Mouse (Mus musculus) neural tube, embryonic 12.5 days (tissue): ENCODE data around the gene Trappc2l. TPM values are rescaled to one million over a fixed set of nuclear protein-coding genes. Genes with fewer than 3 reads are reported as not detected.

ENCODE experiments used
- ATAC-seq: fragments of 200-750 bp; cut with Nextera tagmentation; 2 replicates; pipeline ENCODE4 v1.8.0; 2017; ENCODE audit warnings: low read depth, mild to moderate bottlenecking, moderate TSS enrichment, moderate library complexity; ENCODE audit not compliant: low FRiP score
- H3K27ac ChIP-seq: fragments of 300-500 bp; sonication (generic); 2 replicates; pipeline ENCODE4 v1.5.1; 2016
- H3K27me3 ChIP-seq: fragments of 300-500 bp; sonication (generic); replicated peaks from 2 replicates; pipeline ENCODE4 v1.6.1; 2016; ENCODE audit warnings: mild to moderate bottlenecking
- H3K36me3 ChIP-seq: fragments of 300-500 bp; sonication (generic); 2 replicates; pipeline ENCODE4 v1.6.1; 2016; ENCODE audit warnings: mild to moderate bottlenecking
- H3K4me1 ChIP-seq: fragments of 300-500 bp; sonication (generic); 2 replicates; pipeline ENCODE4 v1.6.1; 2016
- H3K4me2 ChIP-seq: fragments of 300-500 bp; sonication (generic); replicated peaks from 2 replicates; pipeline ENCODE4 v1.6.1; 2016; ENCODE audit warnings: mild to moderate bottlenecking
- H3K4me3 ChIP-seq: fragments of 300-500 bp; sonication (generic); 2 replicates; pipeline ENCODE4 v1.5.1; 2016
- H3K9ac ChIP-seq: fragments of 300-500 bp; sonication (generic); 2 replicates; pipeline ENCODE4 v1.6.1; 2016; ENCODE audit warnings: mild to moderate bottlenecking
- H3K9me3 ChIP-seq: fragments of 300-500 bp; sonication (generic); 2 replicates; pipeline ENCODE4 v1.6.1; 2016; ENCODE audit warnings: mild to moderate bottlenecking
- WGBS: fragments of 180-500 bp; shearing (Covaris S2); methylation state at CpG from one replicate; pipeline ENCODE4 v1.1.7; 2016; 5-methylcytosine and 5-hydroxymethylcytosine counted together
- microRNA-seq: library from miRNA; unstranded; fragments of <30 nt; microRNA quantifications from one replicate; pipeline ENCODE4, GENCODE M21; 2017
- polyA plus RNA-seq: library from polyadenylated mRNA; unstranded; fragments of >200 nt; fragmentation: Nextera tagmentation; extraction: Ambion mirVana; gene quantifications from 2 replicates; pipeline ENCODE4 v1.2.1, GENCODE M21; 2016

Trappc2l gene
- polyA plus RNA-seq, 1 experiment from 2014 or later = 69.7 TPM

DNA sequence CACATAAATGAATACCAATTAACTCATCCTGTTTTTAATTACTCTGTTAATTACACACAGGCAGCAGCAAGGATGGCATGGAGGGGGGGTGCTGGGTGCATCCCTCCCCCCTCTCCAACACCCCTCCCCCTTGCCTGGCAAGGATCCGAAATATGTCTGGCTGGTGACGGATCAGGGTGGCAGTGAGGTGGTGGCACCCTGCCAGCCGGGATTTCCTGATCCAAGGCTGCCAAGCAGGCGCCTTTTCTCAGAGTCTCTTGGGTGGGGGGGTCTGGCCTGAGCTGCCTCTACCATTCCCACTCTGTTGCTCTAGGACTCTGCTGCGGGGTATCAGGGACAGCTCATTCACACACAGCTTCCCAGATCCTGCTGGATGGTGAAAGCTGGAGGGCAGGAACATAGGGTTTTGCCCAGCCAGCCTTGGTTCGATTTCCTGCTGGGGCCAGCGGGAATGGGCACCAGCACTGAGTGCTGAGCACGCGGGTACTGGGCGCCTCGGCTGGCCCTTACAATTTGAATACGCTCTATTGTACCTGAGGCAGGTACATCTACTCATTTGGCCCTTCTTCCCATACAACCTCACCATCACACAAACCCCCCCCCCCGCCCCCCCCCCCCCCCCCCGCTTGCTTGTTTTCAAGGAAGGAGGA lies 54.4 kb downstream of the Trappc2l start:
- WGBS = 71% methylated on average over 12 of the region's 14 CpGs
- no peak for ATAC-seq

More for the DNA sequence above, 54.4 kb downstream of the Trappc2l start:
- no peaks in the 10 kb centered on the region; the same call in 1 of the 2 replicates for H3K36me3 ChIP-seq
- peak overlapping the region; percentile 12; the same call in 1 of the 2 replicates for H3K4me2 ChIP-seq
- no peaks in the 10 kb centered on the region for H3K27me3 ChIP-seq
- no peak overlapping the region for H3K27ac ChIP-seq
- no peak overlapping the region for H3K9ac ChIP-seq
- H3K4me3 ChIP-seq = no peak overlapping the region
- no peaks in the 10 kb centered on the region for H3K9me3 ChIP-seq
- H3K4me1 ChIP-seq = peaks cover 75% of the 10 kb centered on the region

Small RNA genes lying within 50 kb of the gene (microRNA-seq; reads per million reads assigned to microRNA genes)
- not detected for gene Mir6396

Other genes starting within 250 kb of the Trappc2l start
- gene Zc3h18, start 235.0 kb upstream of the Trappc2l start, polyA plus RNA-seq = 57.1 and 62.4 TPM in 2 replicates
- gene Il17c, start 189.6 kb upstream of the Trappc2l start, polyA plus RNA-seq = not detected in 2 replicates
- gene Cyba, start 178.7 kb upstream of the Trappc2l start, polyA plus RNA-seq = 58.5 and 59.9 TPM in 2 replicates
- gene Mvd, start 168.2 kb upstream of the Trappc2l start, polyA plus RNA-seq = 52.3 TPM in 2 replicates
- gene Snai3, start 150.9 kb upstream of the Trappc2l start, polyA plus RNA-seq = not detected in 2 replicates
- gene Rnf166, start 135.6 kb upstream of the Trappc2l start, polyA plus RNA-seq = 34.6 and 39.7 TPM in 2 replicates
- gene Ctu2, start 135.5 kb upstream of the Trappc2l start, polyA plus RNA-seq = 65.0 and 67.1 TPM in 2 replicates
- 6.4 and 6.5 TPM in 2 replicates for gene Piezo1, start 60.3 kb upstream of the Trappc2l start, polyA plus RNA-seq
- 22.8 and 25.9 TPM in 2 replicates for gene Cdt1, start 43.6 kb upstream of the Trappc2l start, polyA plus RNA-seq
- 182 and 194 TPM in 2 replicates for gene Aprt, start 34.7 kb upstream of the Trappc2l start, polyA plus RNA-seq
- 4.6 and 6.2 TPM in 2 replicates for gene Galns, start 177 bp upstream of the Trappc2l start, polyA plus RNA-seq
- not detected in 2 replicates for gene Pabpn1l, start 11.1 kb downstream of the Trappc2l start, polyA plus RNA-seq
- gene Cbfa2t3, start 87.5 kb downstream of the Trappc2l start, polyA plus RNA-seq = 15.3 and 16.7 TPM in 2 replicates
- gene Acsf3, start 163.8 kb downstream of the Trappc2l start, polyA plus RNA-seq = 16.6 and 18.3 TPM in 2 replicates
- 5.4 and 7.2 TPM in 2 replicates for gene Cdh15, start 236.3 kb downstream of the Trappc2l start, polyA plus RNA-seq